Mouse (Mus musculus): ENCODE data around the gene Rbpms2. TPM values are rescaled to one million over a fixed set of nuclear protein-coding genes. Genes with fewer than 3 reads are reported as not detected.
"Not testable (repeated sequence)": the region's sequence is repeated elsewhere in the genome, so short reads cannot be mapped to it uniquely, and the experiment has no call there.

Rbpms2 gene
- polyA plus RNA-seq, 1 experiment from 2014 or later: 2.9 TPM

GRCm38 (mm10) chr9:65676358-65677118 is 47.1 kb downstream of the Rbpms2 start:
- H3K36me3 ChIP-seq (ENCODE audit: control insufficient read depth, insufficient read depth, low read length): no peaks in the 10 kb centered on the region
- H3K27ac ChIP-seq (ENCODE audit: low read length): peak overlapping the region; percentile 64
- H3K27me3 ChIP-seq (ENCODE audit: control insufficient read depth, insufficient read depth, low read depth, low read length): no peaks in the 10 kb centered on the region
- H3K4me1 ChIP-seq (ENCODE audit: control insufficient read depth, insufficient read depth, low read length): peaks cover 48% of the 10 kb centered on the region
- no peaks in the 10 kb centered on the region for H3K9me3 ChIP-seq (replicated peaks; ENCODE audit: control insufficient read depth, low read length, poor library complexity, severe bottlenecking)
- WGBS: under 1% methylated on average over 32 of the region's 51 CpGs
- peak overlapping the region; percentile 85 for H3K4me2 ChIP-seq (ENCODE audit: low read length)
- peak; percentile 98 for ATAC-seq
- H3K4me3 ChIP-seq (ENCODE audit: low read depth, low read length): peak overlapping the region; percentile 59
- H3K9ac ChIP-seq (ENCODE audit: low read depth, low read length): peak overlapping the region; percentile 78

- Histone ChIP-seq H3K4me2 (ENCODE audit: low read length) (peak overlapping the region; percentile 85), H3K4me1 (ENCODE audit: control insufficient read depth, insufficient read depth, low read length) (peaks cover 51% of the 10 kb centered on the region)
Observed at GRCm38 (mm10) chr9:65677119-65677462, 47.6 kb downstream of the Rbpms2 start.

GRCm38 (mm10) chr9:65679181-65679761 is 49.8 kb downstream of the Rbpms2 start:
- no peaks in the 10 kb centered on the region for H3K36me3 ChIP-seq (ENCODE audit: control insufficient read depth, insufficient read depth, low read length)
- WGBS: 26% methylated on average over 5 of the region's 5 CpGs
- H3K27me3 ChIP-seq (ENCODE audit: control insufficient read depth, insufficient read depth, low read depth, low read length): no peaks in the 10 kb centered on the region
- no peak for ATAC-seq
- peak overlapping the region; percentile 32 for H3K4me2 ChIP-seq (ENCODE audit: low read length)
- H3K9me3 ChIP-seq (replicated peaks; ENCODE audit: control insufficient read depth, low read length, poor library complexity, severe bottlenecking): no peaks in the 10 kb centered on the region
- H3K4me3 ChIP-seq (ENCODE audit: low read depth, low read length): peak overlapping the region; percentile 19; the same call in 1 of the 2 replicates
- 0 out of 2 replicates have a peak overlapping the region, but pooled peaks have one; percentile 39 for H3K9ac ChIP-seq (ENCODE audit: low read depth, low read length)
- peak overlapping the region; percentile 66; the same call in 1 of the 2 replicates for H3K27ac ChIP-seq (ENCODE audit: low read length)
- peaks cover 62% of the 10 kb centered on the region for H3K4me1 ChIP-seq (ENCODE audit: control insufficient read depth, insufficient read depth, low read length)

More at GRCm38 (mm10) chr9:65677119-65677462, 47.6 kb downstream of the Rbpms2 start:
- peak overlapping the region; percentile 6; the same call in 1 of the 2 replicates for H3K27ac ChIP-seq (ENCODE audit: low read length)
- H3K36me3 ChIP-seq (ENCODE audit: control insufficient read depth, insufficient read depth, low read length): no peaks in the 10 kb centered on the region
- H3K4me3 ChIP-seq (ENCODE audit: low read depth, low read length): peak overlapping the region; percentile 59
- H3K9me3 ChIP-seq (replicated peaks; ENCODE audit: control insufficient read depth, low read length, poor library complexity, severe bottlenecking): no peaks in the 10 kb centered on the region
- ATAC-seq: no peak
- H3K27me3 ChIP-seq (ENCODE audit: control insufficient read depth, insufficient read depth, low read depth, low read length): no peaks in the 10 kb centered on the region
- 1% methylated on average over 3 of the region's 3 CpGs for WGBS
- H3K9ac ChIP-seq (ENCODE audit: low read depth, low read length): peak overlapping the region; percentile 78

GRCm38 (mm10) chr9:65680938-65681633 is 51.6 kb downstream of the Rbpms2 start:
- ATAC-seq: no peak
- no peaks in the 10 kb centered on the region for H3K9me3 ChIP-seq (replicated peaks; ENCODE audit: control insufficient read depth, low read length, poor library complexity, severe bottlenecking)
- peaks cover 56% of the 10 kb centered on the region for H3K4me1 ChIP-seq (ENCODE audit: control insufficient read depth, insufficient read depth, low read length)
- H3K4me3 ChIP-seq (ENCODE audit: low read depth, low read length): no peak overlapping the region
- no peak overlapping the region for H3K27ac ChIP-seq (ENCODE audit: low read length)
- no peaks in the 10 kb centered on the region for H3K27me3 ChIP-seq (ENCODE audit: control insufficient read depth, insufficient read depth, low read depth, low read length)
- 88% methylated on average over 4 of the region's 4 CpGs for WGBS
- no peak overlapping the region for H3K9ac ChIP-seq (ENCODE audit: low read depth, low read length)
- no peaks in the 10 kb centered on the region for H3K36me3 ChIP-seq (ENCODE audit: control insufficient read depth, insufficient read depth, low read length)
- no peak overlapping the region for H3K4me2 ChIP-seq (ENCODE audit: low read length)

GRCm38 (mm10) chr9:65681634-65681940 is 52.1 kb downstream of the Rbpms2 start:
- Histone ChIP-seq H3K9me3 (replicated peaks; ENCODE audit: control insufficient read depth, low read length, poor library complexity, severe bottlenecking) (no peaks in the 10 kb centered on the region), H3K4me2 (ENCODE audit: low read length) (no peak overlapping the region), H3K4me1 (ENCODE audit: control insufficient read depth, insufficient read depth, low read length) (peaks cover 56% of the 10 kb centered on the region), H3K4me3 (ENCODE audit: low read depth, low read length) (no peak overlapping the region), H3K27ac (ENCODE audit: low read length) (no peak overlapping the region), H3K36me3 (ENCODE audit: control insufficient read depth, insufficient read depth, low read length) (peaks cover 4% of the 10 kb centered on the region; the same call in 1 of the 2 replicates), H3K9ac (ENCODE audit: low read depth, low read length) (no peak overlapping the region), H3K27me3 (ENCODE audit: control insufficient read depth, insufficient read depth, low read depth, low read length) (no peaks in the 10 kb centered on the region)
- WGBS: 85% methylated on average over 2 of the region's 2 CpGs
- no peak for ATAC-seq

GRCm38 (mm10) chr9:65682183-65682582 is 52.7 kb downstream of the Rbpms2 start:
- Histone ChIP-seq H3K4me1 (ENCODE audit: control insufficient read depth, insufficient read depth, low read length) (peaks cover 55% of the 10 kb centered on the region), H3K27me3 (ENCODE audit: control insufficient read depth, insufficient read depth, low read depth, low read length) (no peaks in the 10 kb centered on the region), H3K9me3 (replicated peaks; ENCODE audit: control insufficient read depth, low read length, poor library complexity, severe bottlenecking) (no peaks in the 10 kb centered on the region), H3K36me3 (ENCODE audit: control insufficient read depth, insufficient read depth, low read length) (peaks cover 4% of the 10 kb centered on the region; the same call in 1 of the 2 replicates), H3K27ac (ENCODE audit: low read length) (no peak overlapping the region), H3K4me2 (ENCODE audit: low read length) (no peak overlapping the region), H3K4me3 (ENCODE audit: low read depth, low read length) (no peak overlapping the region), H3K9ac (ENCODE audit: low read depth, low read length) (no peak overlapping the region)
- 87% methylated on average over 3 of the region's 3 CpGs for WGBS
- ATAC-seq: no peak

- no peak for ATAC-seq
Observed at GRCm38 (mm10) chr9:65682994-65683393, 53.5 kb downstream of the Rbpms2 start.

GRCm38 (mm10) chr9:65684704-65685103 is 55.3 kb downstream of the Rbpms2 start:
- H3K9me3 ChIP-seq (replicated peaks; ENCODE audit: control insufficient read depth, low read length, poor library complexity, severe bottlenecking): no peaks in the 10 kb centered on the region
- ATAC-seq: no peak
- H3K36me3 ChIP-seq (ENCODE audit: control insufficient read depth, insufficient read depth, low read length): peaks cover 13% of the 10 kb centered on the region
- no peak overlapping the region for H3K27ac ChIP-seq (ENCODE audit: low read length)
- H3K4me2 ChIP-seq (ENCODE audit: low read length): no peak overlapping the region
- peaks cover 29% of the 10 kb centered on the region for H3K4me1 ChIP-seq (ENCODE audit: control insufficient read depth, insufficient read depth, low read length)
- H3K27me3 ChIP-seq (ENCODE audit: control insufficient read depth, insufficient read depth, low read depth, low read length): no peaks in the 10 kb centered on the region
- H3K4me3 ChIP-seq (ENCODE audit: low read depth, low read length): no peak overlapping the region
- no peak overlapping the region for H3K9ac ChIP-seq (ENCODE audit: low read depth, low read length)
- 81% methylated on average over 2 of the region's 2 CpGs for WGBS

More at GRCm38 (mm10) chr9:65682994-65683393, 53.5 kb downstream of the Rbpms2 start:
- H3K27ac ChIP-seq (ENCODE audit: low read length): no peak overlapping the region
- 77% methylated on average over 1 of the region's 1 CpGs for WGBS
- H3K4me2 ChIP-seq (ENCODE audit: low read length): no peak overlapping the region
- no peak overlapping the region for H3K4me3 ChIP-seq (ENCODE audit: low read depth, low read length)
- H3K9me3 ChIP-seq (replicated peaks; ENCODE audit: control insufficient read depth, low read length, poor library complexity, severe bottlenecking): no peaks in the 10 kb centered on the region
- H3K4me1 ChIP-seq (ENCODE audit: control insufficient read depth, insufficient read depth, low read length): peaks cover 47% of the 10 kb centered on the region
- H3K27me3 ChIP-seq (ENCODE audit: control insufficient read depth, insufficient read depth, low read depth, low read length): no peaks in the 10 kb centered on the region
- H3K9ac ChIP-seq (ENCODE audit: low read depth, low read length): no peak overlapping the region
- H3K36me3 ChIP-seq (ENCODE audit: control insufficient read depth, insufficient read depth, low read length): peaks cover 9% of the 10 kb centered on the region

GRCm38 (mm10) chr9:65689869-65690268 is 60.4 kb downstream of the Rbpms2 start:
- not testable (repeated sequence) for H3K4me3 ChIP-seq (ENCODE audit: low read depth, low read length); ATAC-seq; H3K9ac ChIP-seq (ENCODE audit: low read depth, low read length); H3K27me3 ChIP-seq (ENCODE audit: control insufficient read depth, insufficient read depth, low read depth, low read length); H3K4me1 ChIP-seq (ENCODE audit: control insufficient read depth, insufficient read depth, low read length); H3K9me3 ChIP-seq (replicated peaks; ENCODE audit: control insufficient read depth, low read length, poor library complexity, severe bottlenecking); H3K27ac ChIP-seq (ENCODE audit: low read length); H3K4me2 ChIP-seq (ENCODE audit: low read length)
- 77% methylated on average over 1 of the region's 2 CpGs for WGBS
- peaks cover 23% of the 10 kb centered on the region for H3K36me3 ChIP-seq (ENCODE audit: control insufficient read depth, insufficient read depth, low read length)

Data from midbrain, embryonic 16.5 days (tissue).